Mouse (Mus musculus): Measurements from ENCODE around the gene Shf. TPM values are rescaled to one million over a fixed set of nuclear protein-coding genes. Genes with fewer than 3 reads are reported as not detected.
"Not testable (repeated sequence)": the region's sequence is repeated elsewhere in the genome, so short reads cannot be mapped to it uniquely, and the experiment has no call there.

Shf gene
- polyA plus RNA-seq (2015; fragmentation: Nextera tagmentation; extraction: Ambion mirVana) = 6.2 and 6.8 TPM in 2 replicates

- H3K4me1 ChIP-seq = peaks cover 37% of the 10 kb centered on the region
- peak within 1 kb of the TSS; percentile 31; the same call in 1 of the 2 replicates for H3K27ac ChIP-seq
- WGBS = under 1% methylated on average over 54 of the region's 54 CpGs
Observed at GRCm38 (mm10) chr2:122368995-122369739, at the start of gene Shf. Shf (minus strand) TSS chr2:122369162.

GRCm38 (mm10) chr2:122408928-122409327, 40.0 kb upstream of the Shf start:
- no peaks in the 10 kb centered on the region for H3K27me3 ChIP-seq
- 83% methylated on average over 7 of the region's 7 CpGs for WGBS

More at GRCm38 (mm10) chr2:122368995-122369739, at the start of gene Shf:
- no peaks in the 10 kb centered on the region for H3K9me3 ChIP-seq (replicated peaks)
- peak within 1 kb of the TSS; percentile 88 for H3K4me2 ChIP-seq
- H3K27me3 ChIP-seq = peaks cover 12% of the 10 kb centered on the region
- H3K9ac ChIP-seq = peak within 1 kb of the TSS; percentile 94
- H3K36me3 ChIP-seq (ENCODE audit: poor library complexity, severe bottlenecking) = 0 out of 2 replicates have a peak, but pooled peaks cover 2% of the 10 kb centered on the region
- ATAC-seq = peak; percentile 94
- peak within 1 kb of the TSS; percentile 89 for H3K4me3 ChIP-seq

GRCm38 (mm10) chr2:122407607-122408006, 38.6 kb upstream of the Shf start:
- WGBS = 91% methylated on average over 2 of the region's 2 CpGs
- H3K9ac ChIP-seq = no peak overlapping the region
- no peaks in the 10 kb centered on the region for H3K27me3 ChIP-seq
- no peak overlapping the region for H3K27ac ChIP-seq
- H3K4me3 ChIP-seq = no peak overlapping the region
- no peaks in the 10 kb centered on the region for H3K4me1 ChIP-seq
- no peak overlapping the region for H3K4me2 ChIP-seq
- no peaks in the 10 kb centered on the region for H3K9me3 ChIP-seq (replicated peaks)
- ATAC-seq = no peak
- no peaks in the 10 kb centered on the region for H3K36me3 ChIP-seq (ENCODE audit: poor library complexity, severe bottlenecking)

More at GRCm38 (mm10) chr2:122408928-122409327, 40.0 kb upstream of the Shf start:
- Histone ChIP-seq H3K9ac (no peak overlapping the region), H3K4me1 (no peaks in the 10 kb centered on the region), H3K4me3 (no peak overlapping the region), H3K4me2 (no peak overlapping the region), H3K27ac (no peak overlapping the region), H3K9me3 (replicated peaks) (no peaks in the 10 kb centered on the region), H3K36me3 (ENCODE audit: poor library complexity, severe bottlenecking) (no peaks in the 10 kb centered on the region)
- no peak for ATAC-seq

- H3K27ac ChIP-seq = no peak overlapping the region
- H3K4me1 ChIP-seq = no peaks in the 10 kb centered on the region
- H3K36me3 ChIP-seq (ENCODE audit: poor library complexity, severe bottlenecking) = no peaks in the 10 kb centered on the region
- H3K9ac ChIP-seq = no peak overlapping the region
- no peak for ATAC-seq
- no peaks in the 10 kb centered on the region for H3K9me3 ChIP-seq (replicated peaks)
- WGBS = 92% methylated on average over 1 of the region's 1 CpGs
- H3K4me3 ChIP-seq = no peak overlapping the region
- H3K27me3 ChIP-seq = no peaks in the 10 kb centered on the region
- H3K4me2 ChIP-seq = no peak overlapping the region
Observed at GRCm38 (mm10) chr2:122396150-122396549, 27.2 kb upstream of the Shf start.

GRCm38 (mm10) chr2:122387135-122387534, 18.2 kb upstream of the Shf start:
- not testable (repeated sequence) for ATAC-seq; H3K4me1 ChIP-seq; H3K27ac ChIP-seq; H3K4me2 ChIP-seq; H3K9me3 ChIP-seq (replicated peaks); H3K27me3 ChIP-seq; H3K36me3 ChIP-seq (ENCODE audit: poor library complexity, severe bottlenecking); H3K9ac ChIP-seq; H3K4me3 ChIP-seq
- WGBS = 91% methylated on average over 3 of the region's 3 CpGs

GRCm38 (mm10) chr2:122385095-122385494, 16.1 kb upstream of the Shf start:
- Histone ChIP-seq H3K9ac (no peak overlapping the region), H3K4me2 (no peak overlapping the region), H3K27ac (no peak overlapping the region), H3K9me3 (replicated peaks) (no peaks in the 10 kb centered on the region), H3K4me3 (no peak overlapping the region), H3K4me1 (0 out of 2 replicates have a peak, but pooled peaks cover 3% of the 10 kb centered on the region), H3K36me3 (ENCODE audit: poor library complexity, severe bottlenecking) (no peaks in the 10 kb centered on the region), H3K27me3 (no peaks in the 10 kb centered on the region)
- 44% methylated on average over 3 of the region's 3 CpGs for WGBS
- no peak for ATAC-seq

- WGBS = 80% methylated on average over 6 of the region's 6 CpGs
- no peak overlapping the region for H3K27ac ChIP-seq
- 0 out of 2 replicates have a peak, but pooled peaks cover 2% of the 10 kb centered on the region for H3K27me3 ChIP-seq
- 0 out of 2 replicates have a peak, but pooled peaks cover 3% of the 10 kb centered on the region for H3K4me1 ChIP-seq
- H3K4me3 ChIP-seq = no peak overlapping the region
- no peaks in the 10 kb centered on the region for H3K36me3 ChIP-seq (ENCODE audit: poor library complexity, severe bottlenecking)
- H3K4me2 ChIP-seq = no peak overlapping the region
- no peaks in the 10 kb centered on the region for H3K9me3 ChIP-seq (replicated peaks)
- ATAC-seq = no peak
- H3K9ac ChIP-seq = no peak overlapping the region
Observed at GRCm38 (mm10) chr2:122382121-122382520, 13.2 kb upstream of the Shf start.

GRCm38 (mm10) chr2:122381329-122382103, 12.6 kb upstream of the Shf start:
- Histone ChIP-seq H3K27ac (no peak overlapping the region), H3K9ac (no peak overlapping the region), H3K4me2 (no peak overlapping the region), H3K4me1 (0 out of 2 replicates have a peak, but pooled peaks cover 3% of the 10 kb centered on the region), H3K9me3 (replicated peaks) (no peaks in the 10 kb centered on the region), H3K27me3 (0 out of 2 replicates have a peak, but pooled peaks cover 2% of the 10 kb centered on the region), H3K36me3 (ENCODE audit: poor library complexity, severe bottlenecking) (no peaks in the 10 kb centered on the region), H3K4me3 (no peak overlapping the region)
- no peak for ATAC-seq
- 81% methylated on average over 16 of the region's 16 CpGs for WGBS

- Histone ChIP-seq H3K9ac (no peak overlapping the region), H3K36me3 (ENCODE audit: poor library complexity, severe bottlenecking) (no peaks in the 10 kb centered on the region), H3K4me3 (peak overlapping the region; percentile 14; the same call in 1 of the 2 replicates), H3K4me1 (peaks cover 7% of the 10 kb centered on the region), H3K4me2 (peak overlapping the region; percentile 44), H3K27ac (no peak overlapping the region), H3K27me3 (0 out of 2 replicates have a peak, but pooled peaks cover 2% of the 10 kb centered on the region), H3K9me3 (replicated peaks) (no peaks in the 10 kb centered on the region)
- ATAC-seq = no peak
- 8% methylated on average over 11 of the region's 11 CpGs for WGBS
Observed at GRCm38 (mm10) chr2:122380768-122381311, 11.9 kb upstream of the Shf start.

- Histone ChIP-seq H3K4me3 (no peak overlapping the region), H3K4me2 (no peak overlapping the region), H3K27ac (no peak overlapping the region), H3K9ac (no peak overlapping the region), H3K36me3 (ENCODE audit: poor library complexity, severe bottlenecking) (no peaks in the 10 kb centered on the region), H3K27me3 (0 out of 2 replicates have a peak, but pooled peaks cover 2% of the 10 kb centered on the region), H3K4me1 (peaks cover 10% of the 10 kb centered on the region), H3K9me3 (replicated peaks) (no peaks in the 10 kb centered on the region)
- no peak for ATAC-seq
- 50% methylated on average over 2 of the region's 2 CpGs for WGBS
Observed at GRCm38 (mm10) chr2:122379292-122379650, 10.3 kb upstream of the Shf start.

GRCm38 (mm10) chr2:122378421-122379291, 9.7 kb upstream of the Shf start:
- ATAC-seq = no peak
- Histone ChIP-seq H3K4me2 (peak overlapping the region; percentile 55), H3K27ac (peak overlapping the region; percentile 44), H3K4me3 (peak overlapping the region; percentile 54), H3K9ac (no peak overlapping the region), H3K4me1 (peaks cover 10% of the 10 kb centered on the region), H3K36me3 (ENCODE audit: poor library complexity, severe bottlenecking) (no peaks in the 10 kb centered on the region), H3K27me3 (0 out of 2 replicates have a peak, but pooled peaks cover 2% of the 10 kb centered on the region), H3K9me3 (replicated peaks) (no peaks in the 10 kb centered on the region)
- 15% methylated on average over 8 of the region's 8 CpGs for WGBS
